Mouse (Mus musculus) Patski (cell line): ENCODE measurements around the gene Coro1a. TPM values are rescaled to one million over a fixed set of nuclear protein-coding genes. Genes with fewer than 3 reads are reported as not detected.
"Not testable (repeated sequence)": the region's sequence is repeated elsewhere in the genome, so short reads cannot be mapped to it uniquely, and the experiment has no call there.

ENCODE experiments used
- ATAC-seq: fragments of 100-300 bp; one replicate; pipeline ENCODE4 v1.8.0; 2021
- CTCF ChIA-PET: fragments of 350-600 bp; sonication (Branson Sonifier 250); formaldehyde crosslinking; loops from one replicate; lab custom pipeline; 2022; ENCODE audit warnings: inconsistent platforms; lab: Charles Lee
- POLR2A ChIA-PET: fragments of 350-600 bp; sonication (Branson Sonifier 250); formaldehyde crosslinking; loops from one replicate; lab custom pipeline; 2022; ENCODE audit warnings: antibody characterized with exemption, inconsistent platforms; lab: Charles Lee
- DNase-seq: peaks from one replicate; pipeline ENCODE4 v3.0.0-alpha.2; 2011; ENCODE audit warnings: low read depth, low spot score
- H3K27me3 ChIP-seq: fragments of 371-371 bp; one replicate; pipeline ENCODE4 v1.5.1; 2021
- CTCF ChIP-seq: fragments of 100-300 bp; IDR thresholded peaks from one replicate; pipeline ENCODE4 v1.5.1; 2021
- in situ Hi-C: fragments of 300-500 bp; cut with MboI; formaldehyde crosslinking; loops from 3 replicates; pipeline ENCODE4 v1.11.1; 2018; ENCODE audit warnings: low pct_unique_long_range_greater_than_20kb, mixed read lengths
- polyA plus RNA-seq: library from polyadenylated mRNA; unstranded; gene quantifications from one replicate; pipeline ENCODE4 v1.2.3, GENCODE M21; 2021

The Coro1a gene
- polyA plus RNA-seq, 1 experiment from 2014 or later = 1.3 TPM

- ChIA-PET POLR2A (no interaction called here), CTCF (interaction anchor here (0.6 to 3.0 kb wide), 3 partner anchors 13 to 166 kb away, joined by 3 to 12 read pairs (median 6); no protein-coding TSS in a partner anchor)
- H3K27me3 ChIP-seq = no peaks in the 10 kb centered on the region
- DNase-seq = no peak
- no peak for ATAC-seq
- in situ Hi-C loops = loop anchor here (5.0 kb wide), 2 partner anchors 48 to 113 kb away; no protein-coding TSS in a partner anchor
- no peak for TF ChIP-seq CTCF
Observed at GRCm38 (mm10) chr7:126690737-126691136, 16.9 kb downstream of the Coro1a start.

GRCm38 (mm10) chr7:126689021-126689420 is 18.6 kb downstream of the Coro1a start:
- H3K27me3 ChIP-seq = no peaks in the 10 kb centered on the region
- ATAC-seq (no peak), DNase-seq (no peak)
- in situ Hi-C loops = no loop called here
- CTCF ChIA-PET = interaction anchor here (1.8 kb wide), 1 partner anchor 24 kb away, joined by 6 read pairs; no protein-coding TSS in a partner anchor
- TF ChIP-seq CTCF = no peak
- POLR2A ChIA-PET = no interaction called here

GRCm38 (mm10) chr7:126688156-126688555 is 19.4 kb downstream of the Coro1a start:
- CTCF ChIA-PET, in situ Hi-C loops, DNase-seq, H3K27me3 ChIP-seq, ATAC-seq, POLR2A ChIA-PET: not testable (repeated sequence)

- no peaks in the 10 kb centered on the region for H3K27me3 ChIP-seq
- in situ Hi-C loops = no loop called here
- no peak for DNase-seq
- no peak for ATAC-seq
- no peak for TF ChIP-seq CTCF
- ChIA-PET CTCF (interaction anchor here (1.1 to 1.5 kb wide), 2 partner anchors 12 to 17 kb away, joined by 3 to 7 read pairs; no protein-coding TSS in a partner anchor), POLR2A (no interaction called here)
Observed at GRCm38 (mm10) chr7:126681221-126681620, 26.4 kb downstream of the Coro1a start.

- H3K27me3 ChIP-seq = no peaks in the 10 kb centered on the region
- ChIA-PET CTCF (no interaction called here), POLR2A (no interaction called here)
- DNase-seq (no peak), ATAC-seq (no peak)
- TF ChIP-seq CTCF = no peak
- in situ Hi-C loops = no loop called here
Observed at GRCm38 (mm10) chr7:126679683-126680082, 27.9 kb downstream of the Coro1a start.

GRCm38 (mm10) chr7:126678545-126679341 is 28.8 kb downstream of the Coro1a start:
- DNase-seq (no peak), ATAC-seq (no peak)
- no peaks in the 10 kb centered on the region for H3K27me3 ChIP-seq
- ChIA-PET POLR2A (no interaction called here), CTCF (interaction anchor here (1.2 to 2.2 kb wide), 4 partner anchors 8 to 41 kb away, joined by 3 to 12 read pairs (median 3); no protein-coding TSS in a partner anchor)
- no peak for TF ChIP-seq CTCF
- in situ Hi-C loops = no loop called here

- ChIA-PET CTCF (no interaction called here), POLR2A (no interaction called here)
- TF ChIP-seq CTCF = no peak
- ATAC-seq = no peak
- DNase-seq = no peak
- H3K27me3 ChIP-seq = no peaks in the 10 kb centered on the region
- in situ Hi-C loops = no loop called here
Observed at GRCm38 (mm10) chr7:126676631-126677220, 30.9 kb downstream of the Coro1a start.

GRCm38 (mm10) chr7:126676207-126676606 is 31.4 kb downstream of the Coro1a start, which contains the start of gene Sult1a1:
Gene Sult1a1, minus strand, starts transcription at chr7:126676432.
- no peak for TF ChIP-seq CTCF
- ATAC-seq = no peak
- POLR2A ChIA-PET = no interaction called here
- no peak for DNase-seq
- in situ Hi-C loops = no loop called here
- H3K27me3 ChIP-seq = no peaks in the 10 kb centered on the region
- CTCF ChIA-PET = no interaction called here

- ChIA-PET POLR2A (no interaction called here), CTCF (no interaction called here)
- DNase-seq (no peak), ATAC-seq (no peak)
- in situ Hi-C loops = no loop called here
- TF ChIP-seq CTCF = no peak
- no peaks in the 10 kb centered on the region for H3K27me3 ChIP-seq
Observed at GRCm38 (mm10) chr7:126675104-126675503, 32.5 kb downstream of the Coro1a start.

- H3K27me3 ChIP-seq = no peaks in the 10 kb centered on the region
- TF ChIP-seq CTCF = no peak
- ChIA-PET POLR2A (no interaction called here), CTCF (interaction anchor here (1.4 kb wide), 1 partner anchor 21 kb away, joined by 4 read pairs; no protein-coding TSS in a partner anchor)
- ATAC-seq (no peak), DNase-seq (no peak)
- in situ Hi-C loops = no loop called here
Observed at GRCm38 (mm10) chr7:126672111-126672510, 35.5 kb downstream of the Coro1a start.

GRCm38 (mm10) chr7:126670152-126670551 is 37.4 kb downstream of the Coro1a start:
- in situ Hi-C loops = no loop called here
- TF ChIP-seq CTCF = no peak
- ATAC-seq (no peak), DNase-seq (no peak)
- CTCF ChIA-PET = no interaction called here
- no peaks in the 10 kb centered on the region for H3K27me3 ChIP-seq
- POLR2A ChIA-PET = no interaction called here
